Mouse (Mus musculus) cerebellum, adult 11-12 months (tissue): Measurements from ENCODE around the gene Psap.
A peak's percentile ranks its signal among the peaks of the same experiment; 100 is the strongest.

ENCODE experiments used
- DNase-seq: peaks from one replicate; pipeline ENCODE4 v3.0.0; 2022

Gene Psap

DNA sequence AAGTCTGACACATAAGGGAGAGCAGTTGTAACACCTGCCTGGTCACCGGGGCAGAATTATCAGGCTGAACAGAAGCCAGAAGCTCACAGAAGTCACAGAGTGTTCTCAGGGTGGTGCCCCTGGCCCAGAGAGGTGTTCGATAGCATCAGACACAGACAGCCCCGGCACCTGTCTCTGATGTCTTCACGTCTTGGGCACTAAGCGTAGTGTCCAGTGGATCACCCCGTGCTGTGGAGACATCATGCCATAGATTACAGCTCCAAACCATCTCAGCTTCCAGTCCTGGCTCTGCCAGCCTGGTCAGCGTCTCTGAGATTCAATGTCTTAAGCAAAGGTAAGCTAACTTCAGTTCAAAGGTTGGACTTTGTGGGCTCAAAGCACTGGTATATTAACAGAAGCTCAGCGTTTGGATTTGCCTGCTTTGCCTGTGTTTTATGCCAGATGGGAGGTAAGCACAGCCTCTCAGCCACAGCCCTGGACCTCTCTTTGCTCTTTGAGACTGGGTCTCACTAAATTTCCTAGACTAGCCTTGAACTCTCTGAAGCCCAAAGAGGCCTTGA is 10.5 kb upstream of the Psap start:
- DNase-seq = no peak

DNA sequence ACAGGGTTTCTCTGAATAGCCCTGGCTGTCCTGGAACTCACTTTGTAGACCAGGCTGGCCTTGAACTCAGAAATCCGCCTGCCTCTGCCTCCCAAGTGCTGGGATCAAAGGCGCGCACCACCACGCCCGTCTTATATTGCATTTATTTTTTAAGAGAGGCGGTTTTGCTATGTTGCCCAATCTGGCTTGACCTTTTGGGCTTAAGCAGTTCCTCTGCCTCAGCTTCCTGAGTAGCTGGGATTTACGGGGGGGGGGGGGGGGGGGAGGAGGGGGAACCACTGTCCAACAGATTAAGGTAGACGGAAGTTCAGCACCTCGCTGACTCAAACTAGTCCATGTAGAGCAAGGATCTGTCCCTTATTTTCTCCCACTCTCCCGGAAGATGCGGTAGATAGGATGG is 8.7 kb upstream of the Psap start:
- DNase-seq = no peak

- DNase-seq = no peak
Observed at GRCm38 (mm10) chr10:60269141-60270064, 8.0 kb upstream of the Psap start.

DNA sequence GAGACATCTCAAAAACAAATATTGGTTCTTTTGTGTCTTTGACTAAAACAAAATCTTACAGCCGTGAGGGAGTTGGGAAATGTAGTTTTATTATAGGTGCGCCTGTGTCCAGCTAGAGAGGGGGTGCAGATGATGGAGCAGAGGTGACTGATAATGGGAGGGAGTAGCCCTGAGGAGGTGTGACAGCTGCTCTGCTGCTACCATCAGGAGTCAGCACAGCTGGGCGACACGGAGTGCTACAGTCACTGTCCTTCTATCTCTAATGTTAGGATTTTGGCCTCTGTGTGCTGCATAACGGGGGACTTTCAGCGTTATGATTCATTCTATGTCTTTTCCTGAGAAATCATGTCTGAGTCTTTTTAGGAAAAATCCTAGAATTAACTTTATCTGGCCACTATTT is 6.4 kb upstream of the Psap start:
- DNase-seq = no peak

- no peak for DNase-seq
Observed at GRCm38 (mm10) chr10:60272241-60272640, 5.2 kb upstream of the Psap start.

- no peak for DNase-seq
Observed at GRCm38 (mm10) chr10:60273382-60273781, 4.0 kb upstream of the Psap start.

- no peak for DNase-seq
Observed at GRCm38 (mm10) chr10:60278006-60278399, 576 bp downstream of the Psap start.

- no peak for DNase-seq
Observed at GRCm38 (mm10) chr10:60278786-60279185, 1.4 kb downstream of the Psap start.

DNA sequence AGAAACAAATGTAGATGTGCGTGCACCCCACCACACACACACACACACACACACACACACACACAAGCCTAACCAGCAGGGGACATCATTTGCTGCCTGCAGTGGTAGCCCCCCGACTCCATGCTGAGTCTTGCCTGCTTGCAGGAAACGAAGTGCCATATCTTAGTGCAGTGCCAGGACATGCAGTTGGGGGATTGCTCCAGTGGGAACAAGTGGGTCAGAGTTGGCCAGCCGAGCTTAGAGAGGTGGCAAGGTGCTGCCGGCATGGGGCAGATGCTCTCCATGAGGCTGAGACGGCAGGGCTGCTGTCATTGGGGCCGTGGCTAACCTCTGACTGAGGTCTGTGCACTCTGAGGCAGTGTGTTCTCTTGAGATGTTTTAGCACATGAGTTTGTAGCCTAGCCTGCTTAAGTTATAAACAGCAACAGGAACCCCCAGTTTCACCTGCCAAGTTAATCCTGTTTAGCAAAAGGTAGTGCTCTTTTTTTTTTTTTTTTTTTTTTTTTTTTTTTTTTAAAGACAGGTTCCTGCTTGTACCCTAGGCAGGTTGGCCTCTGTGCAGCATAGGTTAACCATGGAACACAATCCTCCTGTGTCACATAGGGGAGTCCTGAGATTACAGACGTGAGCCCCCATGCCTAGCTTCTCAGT is 2.0 kb downstream of the Psap start:
- peak; percentile 53 for DNase-seq

GRCm38 (mm10) chr10:60279941-60280301 is 2.5 kb downstream of the Psap start:
- peak; percentile 58 for DNase-seq

GRCm38 (mm10) chr10:60280353-60280752 is 2.9 kb downstream of the Psap start:
- no peak for DNase-seq

- DNase-seq = no peak
Observed at GRCm38 (mm10) chr10:60281571-60282050, 4.2 kb downstream of the Psap start.

GRCm38 (mm10) chr10:60282116-60283014 is 4.9 kb downstream of the Psap start:
- DNase-seq = no peak

- DNase-seq = no peak
Observed at GRCm38 (mm10) chr10:60284248-60284647, 6.8 kb downstream of the Psap start.

DNA sequence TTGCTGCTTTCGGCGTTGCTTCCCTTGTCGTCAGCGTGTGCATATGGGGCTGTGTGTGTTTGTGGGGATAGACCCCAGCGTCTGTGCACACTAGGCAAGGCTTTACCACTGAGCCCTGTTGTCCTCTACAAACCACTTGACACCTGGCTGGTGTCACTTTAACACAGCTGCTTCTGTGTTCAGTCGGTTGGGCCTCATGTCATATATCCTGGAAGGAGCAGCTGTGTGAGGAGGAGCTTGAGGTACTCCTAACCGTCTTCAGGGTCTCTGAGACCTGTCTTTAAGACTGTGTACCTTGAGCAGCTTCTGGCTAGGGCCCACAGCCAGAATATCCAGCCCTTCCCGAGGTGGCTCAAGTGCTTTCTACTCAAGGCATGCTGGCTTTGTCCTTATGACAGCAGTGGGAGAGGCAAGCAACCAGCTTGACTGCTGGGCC is 7.3 kb downstream of the Psap start:
- DNase-seq = no peak

GRCm38 (mm10) chr10:60285183-60285582 is 7.8 kb downstream of the Psap start:
- DNase-seq = no peak

DNA sequence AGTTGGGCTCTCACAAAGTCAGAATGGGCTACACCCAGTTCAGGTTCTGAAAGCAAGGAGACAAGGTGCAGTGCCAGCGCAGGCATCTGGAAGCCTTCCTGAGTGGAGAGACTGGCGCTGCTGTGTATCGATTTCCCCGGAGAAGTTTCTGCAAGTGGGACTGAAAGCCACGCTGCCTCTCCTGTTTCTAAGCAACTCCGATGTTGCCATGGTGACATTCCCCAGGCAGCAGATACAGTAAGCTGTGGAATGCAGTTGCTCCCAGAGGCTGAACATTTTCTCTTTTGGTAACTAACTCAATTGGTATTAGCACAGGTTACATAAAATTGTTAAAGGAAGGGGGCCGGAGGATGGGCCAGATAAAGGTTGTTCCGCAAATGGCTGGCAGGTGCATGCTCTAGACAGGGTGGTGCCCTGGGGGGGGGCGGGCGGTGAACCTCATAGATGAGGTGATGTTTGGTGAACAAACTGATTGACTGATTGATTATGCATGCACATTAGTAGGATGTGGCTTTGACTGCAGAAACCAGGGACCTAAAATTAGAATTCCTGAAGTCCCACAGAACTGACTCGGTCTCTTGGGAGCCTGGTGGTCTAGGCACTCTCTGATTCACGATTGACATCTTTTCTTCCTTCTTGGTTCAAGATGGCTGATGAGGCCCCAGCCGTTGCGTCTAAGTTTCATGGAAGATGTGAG is 8.4 kb downstream of the Psap start:
- no peak for DNase-seq

GRCm38 (mm10) chr10:60286546-60286945 is 9.1 kb downstream of the Psap start:
- DNase-seq = peak; percentile 12

DNA sequence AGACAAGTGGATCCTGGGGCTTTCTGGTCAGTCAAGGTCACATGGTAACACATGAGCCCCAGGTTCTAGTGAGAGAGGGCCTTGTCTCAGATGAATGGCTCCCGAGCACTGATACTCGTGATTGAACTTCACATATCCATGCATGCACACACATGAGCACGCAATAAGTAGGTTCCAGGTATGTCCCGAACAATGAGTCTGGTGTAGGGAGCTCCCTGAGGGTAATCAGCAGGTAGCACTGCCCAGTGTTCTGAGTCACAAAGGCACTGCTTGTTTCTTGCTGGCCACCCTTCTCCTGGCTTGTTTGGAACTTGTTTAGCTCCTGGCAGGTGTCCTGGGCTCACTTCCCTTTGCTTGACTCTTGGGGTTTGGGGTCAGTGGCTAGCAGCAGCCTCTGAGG is 9.7 kb downstream of the Psap start:
- DNase-seq = peak; percentile 12

- peak; percentile 1 for DNase-seq
Observed at GRCm38 (mm10) chr10:60287726-60288125, 10.3 kb downstream of the Psap start.

DNA sequence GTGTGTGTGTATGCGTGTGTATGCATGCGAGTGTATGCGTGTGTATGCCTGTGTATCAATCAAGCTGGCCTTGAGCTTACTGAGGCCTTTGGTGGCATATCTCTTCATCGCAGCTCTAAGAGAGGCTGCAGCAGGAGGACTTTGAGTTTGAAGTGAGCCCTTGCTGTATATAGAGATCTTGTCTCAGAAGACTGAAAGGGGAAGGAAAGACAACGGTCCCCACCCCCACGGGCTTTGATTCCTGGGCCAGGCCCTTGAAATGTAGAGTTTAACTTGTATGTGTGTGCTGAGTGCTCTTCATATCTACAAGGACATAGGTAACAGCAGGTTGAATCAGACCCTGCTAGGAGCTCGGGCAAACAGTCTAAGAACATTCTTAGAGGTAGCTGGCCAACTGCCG is 11.8 kb downstream of the Psap start:
- peak; percentile 2 for DNase-seq
